Mouse (Mus musculus) myocyte (in vitro differentiated cells): Measurements from ENCODE around the gene Gm45717.

Experiments
- CEBPB ChIP-seq: IDR thresholded peaks from 2 replicates; pipeline ENCODE4 v1.6.1; 2011; ENCODE audit warnings: mild to moderate bottlenecking, moderate library complexity; ENCODE audit not compliant: poor library complexity, insufficient read depth, severe bottlenecking
- E2F4 ChIP-seq: IDR thresholded peaks from one replicate; pipeline ENCODE4 v1.6.1; 2011; ENCODE audit warnings: mild to moderate bottlenecking, control low read depth, moderate library complexity; ENCODE audit not compliant: insufficient read depth
- MYOD1 ChIP-seq, 3 experiments: IDR thresholded peaks; one replicate each; pipeline ENCODE4 v1.6.1; 2011; ENCODE audit warnings: control low read depth in 2 of 3, low read depth in 2 of 3, mild to moderate bottlenecking in 2 of 3, moderate library complexity in 1 of 3; ENCODE audit not compliant: insufficient read length in 2 of 3, control insufficient read depth in 1 of 3
- POLR2A ChIP-seq: IDR thresholded peaks from one replicate; pipeline ENCODE4 v1.6.1; 2011; ENCODE audit warnings: low read depth, mild to moderate bottlenecking, control low read depth, moderate library complexity; ENCODE audit not compliant: insufficient read length
- POLR2AphosphoS2 ChIP-seq: IDR thresholded peaks from one replicate; pipeline ENCODE4 v1.6.1; 2011; ENCODE audit warnings: low read depth, control low read depth; ENCODE audit not compliant: insufficient read length

GRCm38 (mm10) chr7:140974940-140975339, 19.2 kb upstream of the Gm45717 start:
- TF ChIP-seq POLR2AphosphoS2 (no peak), POLR2A (no peak), E2F4 (no peak), MYOD1 (IDR thresholded peaks at IDR 0.05; ENCODE audit: control insufficient read depth in 1 of 3, insufficient read length in 2 of 3, low read depth in 2 of 3) (no peak), CEBPB (no peak)
